Mouse (Mus musculus): Measurements from ENCODE around the gene Kcnj1.

GRCm38 (mm10) chr9:32408730-32409059 is 36.4 kb downstream of the Kcnj1 start:
- TF ChIP-seq POLR2A (IDR thresholded peaks at IDR 0.05; ENCODE audit: borderline replicate concordance, insufficient read depth, low read length) (no peak), CTCF (IDR thresholded peaks at IDR 0.05; ENCODE audit: borderline replicate concordance, insufficient read depth, low read depth, low read length) (no peak)

Data from cerebellum, adult 2 months (tissue).